Mouse (Mus musculus) megakaryocyte, embryonic 14.5 days (primary cell): ENCODE measurements around the gene Asic2.

Experiments
- FLI1 ChIP-seq: IDR thresholded peaks from 2 replicates; pipeline ENCODE4 v1.6.1; 2012; ENCODE audit warnings: low read length, inconsistent platforms, mixed read lengths
- GATA1 ChIP-seq: IDR thresholded peaks from 3 replicates; pipeline ENCODE4 v1.6.1; 2012; ENCODE audit warnings: mixed read lengths, low read length, inconsistent platforms, borderline replicate concordance

DNA sequence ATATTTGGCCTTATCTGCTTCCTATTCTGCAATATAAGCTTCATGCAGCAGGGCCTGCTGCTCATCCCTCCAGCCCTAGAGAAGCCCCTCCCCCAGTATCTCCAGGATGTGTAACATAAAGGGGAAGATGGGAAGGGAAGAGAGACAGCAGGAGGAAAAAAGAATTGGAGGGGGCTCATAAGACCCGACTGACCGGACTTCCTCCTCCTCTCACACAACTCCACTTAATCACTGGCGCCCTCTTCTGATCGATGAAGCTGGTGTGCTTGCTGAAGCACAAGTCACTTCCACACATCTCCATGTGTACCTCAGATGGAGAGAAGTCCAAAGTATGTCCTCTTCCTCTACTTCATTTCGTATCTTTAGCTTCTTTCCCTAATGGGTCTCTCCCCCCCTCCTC, 506.1 kb downstream of the Asic2 start:
- no peak for TF ChIP-seq GATA1
- no peak for TF ChIP-seq FLI1
